Comparison of ENCODE assay signal across 8 mouse cellular contexts in the genomic region with DNA sequence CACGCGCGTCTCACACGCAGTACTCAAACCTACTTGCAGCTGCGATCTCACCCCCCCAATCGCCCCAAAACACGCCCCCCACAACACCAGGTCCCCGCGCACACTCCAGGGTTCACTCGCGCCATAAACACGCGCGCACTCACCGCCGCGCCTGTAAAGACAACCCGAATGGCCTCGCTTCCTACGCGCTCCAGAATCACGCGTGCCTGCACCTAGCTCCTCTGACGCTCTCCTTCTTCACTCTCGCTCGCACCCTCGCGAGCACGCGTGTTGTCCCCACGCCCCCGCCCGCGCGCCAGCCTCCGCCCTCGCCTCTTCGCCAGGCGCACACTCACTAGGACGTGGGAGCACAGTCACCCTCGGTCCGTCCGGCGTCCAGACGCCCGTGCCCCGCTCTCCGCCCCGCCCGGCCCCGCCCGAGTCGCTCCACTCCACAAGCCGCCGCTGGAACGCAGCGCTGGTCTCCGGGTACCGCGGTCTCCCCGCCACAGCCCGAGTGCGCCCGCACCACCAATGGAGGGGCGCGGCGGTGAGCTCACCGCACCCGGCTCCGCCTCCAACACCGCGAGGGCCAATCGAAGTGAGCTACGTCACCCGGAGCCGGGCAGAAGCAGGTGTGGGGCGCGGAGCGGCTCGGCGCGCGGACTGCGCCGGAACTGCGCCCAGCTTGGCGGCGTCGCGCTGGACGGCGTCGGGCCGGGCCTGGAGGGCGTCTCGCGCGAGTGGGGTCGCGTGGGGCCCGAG. TPM values are rescaled to one million over a fixed set of nuclear protein-coding genes. Genes with fewer than 3 reads are reported as not detected.
DNase-seq lines count a peak whose midpoint lies in the region; ATAC-seq and TF ChIP-seq lines count a peak whose summit lies in the region.

No protein-coding gene starts in this region.

- H3K27ac ChIP-seq in lung, embryonic 14.5 days (ENCODE audit: low read depth) = peak overlapping the region; percentile 72; the same call in 1 of the 2 replicates

- peak overlapping the region; percentile 99 for H3K4me2 ChIP-seq in lung, embryonic 14.5 days

- ATAC-seq in G1E (ENCODE audit: extremely low read depth, insufficient number of reproducible peaks, low FRiP score, poor library complexity, severe bottlenecking) = no peak
- ATAC-seq in hematopoietic stem cell, adult 5-6 weeks (replicated peaks in 1 of 2; ENCODE audit: insufficient read depth in 1 of 2, low FRiP score in 2 of 2, low TSS enrichment in 1 of 2, low read depth in 1 of 2, poor library complexity in 2 of 2, severe bottlenecking in 2 of 2) = peak; percentile 94 to 95
- peak; percentile 98 for ATAC-seq in lung, embryonic 14.5 days (ENCODE audit: insufficient read depth)

- H3K9me3 ChIP-seq in G1E (replicated peaks) = peaks cover 61% of the 10 kb centered on the region
- no peaks in the 10 kb centered on the region for H3K9me3 ChIP-seq in lung, embryonic 14.5 days (ENCODE audit: low read depth, low read length)

- peak overlapping the region; percentile 35; the same call in 1 of the 2 replicates for H3K4me3 ChIP-seq in G1E (ENCODE audit: low read depth, low read length)
- peak overlapping the region; percentile 63 for H3K4me3 ChIP-seq in lung, embryonic 14.5 days (ENCODE audit: low read depth, low read length)

- TF ChIP-seq CTCF in G1E (IDR thresholded peaks at IDR 0.05; ENCODE audit: low read depth, low read length) = no peak
- no peak for TF ChIP-seq CTCF in lung, embryonic 14.5 days (IDR thresholded peaks at IDR 0.05; ENCODE audit: low read depth)

- DNase-seq in G1E (ENCODE audit: low spot score) = no peak
- peak; percentile 88 for DNase-seq in cerebellum, adult 8-10 months
- peak; percentile 62 to 90 for DNase-seq in frontal cortex, adult 2 months (ENCODE audit: extremely low spot score in 1 of 2, low spot score in 1 of 2)
- peak; percentile 92 for DNase-seq in layer of hippocampus, adult 9-11 months
- DNase-seq in lung, embryonic 14.5 days = peak; percentile 96
- peak; percentile 83 for DNase-seq in ovary, adult 18-20 months (ENCODE audit: low spot score)
- peak; percentile 86 for DNase-seq in testis, postnatal 14 days (ENCODE audit: low spot score)

- H3K4me1 ChIP-seq in G1E (ENCODE audit: insufficient read depth, low read depth, low read length) = no peaks in the 10 kb centered on the region
- 0 out of 2 replicates have a peak, but pooled peaks cover 3% of the 10 kb centered on the region for H3K4me1 ChIP-seq in lung, embryonic 14.5 days (ENCODE audit: insufficient read depth)

- under 1% methylated on average over 94 of the region's 101 CpGs for WGBS in lung, embryonic 14.5 days

- no peaks in the 10 kb centered on the region for H3K36me3 ChIP-seq in G1E (replicated peaks)
- H3K36me3 ChIP-seq in lung, embryonic 14.5 days (ENCODE audit: insufficient read depth) = no peaks in the 10 kb centered on the region

- peak overlapping the region; percentile 62 for H3K9ac ChIP-seq in lung, embryonic 14.5 days

- H3K27me3 ChIP-seq in G1E (ENCODE audit: insufficient read depth, low read length) = no peaks in the 10 kb centered on the region
- peaks cover 30% of the 10 kb centered on the region for H3K27me3 ChIP-seq in lung, embryonic 14.5 days (ENCODE audit: insufficient read depth, low read length)

RNA-seq across cellular contexts. Expression of gene Gm13090, which starts 18.8 kb away (rescaled TPM):
- total RNA-seq in G1E (2014; fragmentation: Nextera tagmentation) (not detected in 2 replicates), G1E (2017) (not detected in 2 replicates)
- polyA plus RNA-seq in G1E (2012) = not detected in 2 replicates
- not detected in 2 replicates for polyA plus RNA-seq in frontal cortex, adult 2 months (2012; rRNA removed)
- total RNA-seq in hematopoietic stem cell, adult 5-6 weeks (2017) = not detected in 2 replicates
- polyA plus RNA-seq in lung, embryonic 14.5 days (2014; fragmentation: Nextera tagmentation; extraction: Ambion mirVana) = not detected in 2 replicates

RNA-seq across cellular contexts. Expression of gene Vamp3, which starts 50.4 kb away (rescaled TPM):
- 66.1 and 67.8 TPM in 2 replicates for total RNA-seq in G1E (2014; fragmentation: Nextera tagmentation)
- total RNA-seq in G1E (2017) = 55.1 and 77.7 TPM in 2 replicates
- 2.4 and 2.7 TPM in 2 replicates for polyA plus RNA-seq in G1E (2012)
- polyA plus RNA-seq in frontal cortex, adult 2 months (2012; rRNA removed) = 53.5 and 55.8 TPM in 2 replicates
- 86.8 and 97.3 TPM in 2 replicates for total RNA-seq in hematopoietic stem cell, adult 5-6 weeks (2017)
- 93.4 and 98.6 TPM in 2 replicates for polyA plus RNA-seq in lung, embryonic 14.5 days (2014; fragmentation: Nextera tagmentation; extraction: Ambion mirVana)

Comparison
In these comparisons a context has a peak if more than half of its experiments do, and no peak if none do; other contexts are left out.
1. RNA of gene Vamp3, which starts 50.4 kb away (polyA plus RNA-seq): 93.4 to 98.6 TPM in lung, embryonic 14.5 days and 53.5 to 55.8 TPM in frontal cortex, adult 2 months; 2.4 to 2.7 TPM in G1E; every median in the first group is over 10 times any median in the second.